Mouse (Mus musculus): ENCODE measurements around the gene Sh3glb2. TPM values are rescaled to one million over a fixed set of nuclear protein-coding genes. Genes with fewer than 3 reads are reported as not detected.
A peak's percentile ranks its signal among the peaks of the same experiment; 100 is the strongest.

Gene Sh3glb2
- total RNA-seq, 2 experiments from 2014 or later: 295 to 306 TPM

DNA sequence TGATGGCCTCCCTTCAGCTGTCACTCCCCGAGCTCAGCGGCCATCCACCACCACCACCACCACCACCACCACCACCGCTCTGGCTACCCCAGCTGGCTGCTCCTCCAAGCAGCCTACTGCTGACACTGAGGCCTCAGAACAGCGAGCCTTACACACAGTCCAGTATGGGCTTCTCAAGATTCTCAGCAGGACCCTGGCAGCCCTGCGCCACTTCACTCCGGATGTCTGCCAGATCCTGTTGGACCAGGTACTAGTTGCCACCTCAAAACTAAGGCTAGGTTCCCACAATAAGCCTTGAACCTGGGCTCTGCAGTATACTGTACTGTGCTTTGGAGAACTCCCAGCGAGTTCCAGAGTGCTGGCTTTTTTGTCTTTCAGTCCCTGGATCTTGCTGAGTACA lies 16.6 kb downstream of the Sh3glb2 start:
- no peak for DNase-seq (ENCODE audit: low spot score in 2 of 2)

DNA sequence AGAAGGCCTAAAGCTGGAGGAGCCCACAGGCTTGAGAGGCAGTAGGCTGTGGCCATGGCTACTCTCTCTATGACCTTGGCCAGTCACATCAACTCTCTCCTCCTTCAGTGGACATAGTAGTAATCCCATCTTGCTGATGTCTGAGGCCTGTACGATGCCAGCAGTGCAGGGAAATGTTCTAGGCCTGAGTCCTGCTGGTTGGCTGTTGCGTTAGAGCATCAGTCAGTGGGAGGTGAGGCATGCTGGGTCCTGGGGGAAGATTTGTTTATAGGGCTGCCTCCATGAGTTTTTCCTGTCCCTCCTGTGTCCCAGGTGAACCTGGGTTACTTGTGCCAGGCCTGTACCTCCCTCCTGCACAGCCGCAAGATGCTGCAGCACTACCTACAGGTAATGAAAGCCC lies 17.1 kb downstream of the Sh3glb2 start:
- no peak for DNase-seq (ENCODE audit: low spot score in 2 of 2)

DNA sequence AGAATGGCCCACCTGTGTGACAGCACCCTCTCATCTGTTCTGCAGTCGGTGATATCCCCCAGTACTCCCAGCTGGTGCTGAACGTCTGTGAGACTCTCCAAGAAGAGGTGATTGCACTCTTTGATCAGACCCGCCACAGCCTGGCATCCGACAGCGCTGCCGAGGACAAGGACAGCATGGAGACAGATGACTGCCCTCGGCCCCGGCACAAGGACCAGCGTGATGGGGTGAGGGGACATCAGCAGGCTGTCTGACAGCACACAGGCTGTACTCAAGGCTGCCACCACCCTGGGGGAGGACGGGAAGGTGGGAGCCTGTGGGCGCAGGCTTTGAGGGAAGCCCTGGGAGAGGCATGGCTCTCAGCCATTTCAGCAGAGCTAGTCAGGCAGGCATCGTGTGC lies 22.0 kb downstream of the Sh3glb2 start:
- no peak for DNase-seq (ENCODE audit: low spot score in 2 of 2)

DNA sequence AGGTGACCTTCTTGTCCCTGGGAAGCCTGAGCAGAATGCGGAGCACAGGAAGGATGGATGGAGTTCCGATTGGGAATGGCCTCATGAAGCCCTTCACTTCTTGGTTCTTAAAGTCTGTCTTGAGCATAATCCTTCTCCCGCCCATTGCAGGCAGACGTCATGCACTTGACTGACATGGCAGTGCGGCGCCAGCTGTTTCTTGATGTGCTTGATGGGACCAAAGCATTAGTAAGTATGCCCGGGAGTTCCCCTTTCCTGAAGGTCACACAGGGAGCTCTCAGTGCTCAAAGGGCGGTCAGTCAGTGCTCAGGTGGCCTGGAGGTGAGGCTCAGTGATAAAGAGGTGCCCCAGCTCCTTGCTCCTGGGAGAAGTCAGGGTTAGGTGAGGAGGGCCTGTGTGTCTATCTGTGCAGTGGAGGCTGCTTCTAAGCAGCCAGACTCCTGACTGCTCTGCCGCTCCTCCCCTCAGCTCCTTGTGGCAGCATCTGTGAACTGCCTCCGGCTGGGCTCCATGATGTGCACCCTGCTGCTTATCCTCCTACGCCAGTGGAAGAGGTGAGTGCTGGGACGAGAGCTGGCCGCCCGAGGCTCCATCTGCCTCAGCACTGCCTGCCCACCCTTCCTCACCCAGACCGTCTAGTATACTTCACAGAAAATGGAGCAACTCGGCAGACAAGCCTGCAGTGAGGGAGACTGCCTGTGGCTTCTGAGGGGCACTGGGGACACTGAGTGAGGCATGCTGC lies 22.8 kb downstream of the Sh3glb2 start:
- DNase-seq (ENCODE audit: low spot score in 2 of 2): peak in 1 of 2 experiments; percentile 44

DNA sequence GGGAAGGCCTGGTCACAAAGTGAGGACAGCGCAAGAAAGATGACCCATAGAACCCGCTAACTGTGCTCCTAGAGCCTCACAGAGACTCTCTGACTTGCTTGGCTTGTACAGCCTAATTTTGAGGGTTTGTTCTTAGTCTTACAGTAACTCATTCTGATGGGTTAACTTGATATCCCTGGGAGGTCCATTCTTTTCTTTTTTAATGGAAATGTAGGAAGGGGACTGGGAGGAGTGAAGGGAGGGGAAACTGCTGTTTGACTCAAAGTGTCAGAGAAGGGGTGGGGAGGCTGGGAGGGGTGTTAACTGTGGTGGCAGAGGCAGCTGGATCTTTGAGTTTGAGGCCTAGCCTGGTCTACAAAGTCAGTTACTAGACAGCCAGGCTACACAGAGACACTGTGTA lies 23.8 kb downstream of the Sh3glb2 start:
- DNase-seq (ENCODE audit: low spot score in 2 of 2): no peak

DNA sequence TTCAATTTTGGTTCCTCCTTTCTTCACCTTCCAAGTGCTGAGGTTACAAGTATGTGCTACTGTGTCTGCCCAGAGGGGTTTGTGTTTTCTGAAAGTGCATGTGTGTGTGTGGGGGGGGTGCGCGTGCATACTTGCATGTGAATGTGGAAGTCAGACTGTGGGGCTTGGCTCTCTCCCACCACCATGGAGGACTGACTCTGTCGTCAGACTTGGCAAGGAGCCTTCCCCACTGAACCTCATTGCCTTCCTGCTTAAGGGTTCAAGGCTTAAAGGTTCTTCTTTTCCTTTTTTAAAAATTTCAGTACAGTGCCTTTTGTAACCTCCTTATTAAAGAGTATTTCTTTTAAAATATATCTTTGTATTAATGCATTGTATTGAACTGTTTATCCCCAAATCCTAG lies 30.3 kb downstream of the Sh3glb2 start:
- DNase-seq (ENCODE audit: low spot score in 2 of 2): no peak

DNA sequence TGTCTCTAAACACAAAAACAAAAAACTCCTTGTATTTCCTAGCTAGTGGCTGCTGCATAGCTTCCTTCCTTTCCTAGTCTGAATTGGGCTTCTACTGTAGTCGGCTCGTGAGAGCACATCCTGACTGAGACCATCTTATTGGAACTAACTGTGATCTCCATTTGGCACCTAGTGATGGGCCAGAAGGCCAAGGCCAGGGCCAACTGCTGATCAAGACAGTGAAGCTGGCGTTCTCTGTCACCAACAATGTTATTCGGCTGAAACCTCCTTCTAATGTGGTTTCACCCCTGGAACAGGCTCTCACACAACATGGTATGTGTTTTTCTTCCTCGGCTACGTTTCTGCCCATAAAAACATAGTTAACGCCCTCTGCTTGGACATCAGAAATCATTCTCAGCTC lies 31.9 kb downstream of the Sh3glb2 start:
- no peak for DNase-seq (ENCODE audit: low spot score in 2 of 2)

DNA sequence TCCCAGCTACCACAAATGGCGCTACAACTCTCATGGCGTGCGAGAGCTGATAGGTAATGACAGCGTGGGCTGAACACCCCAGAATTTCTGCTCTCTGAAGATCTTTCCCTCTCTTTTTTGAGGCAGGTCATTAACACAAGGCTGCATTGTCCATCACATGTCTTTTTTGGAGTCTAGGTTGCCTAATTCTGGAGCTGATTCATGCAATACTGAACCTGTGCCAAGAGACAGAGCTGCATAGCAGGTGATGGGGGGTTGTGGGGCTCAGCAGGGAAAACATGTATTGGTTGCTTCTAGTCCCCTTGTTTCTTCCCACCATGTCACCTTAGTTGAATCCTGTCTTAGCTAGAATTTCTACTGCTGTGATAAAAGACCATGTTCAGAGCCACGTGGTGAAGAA lies 33.8 kb downstream of the Sh3glb2 start:
- no peak for DNase-seq (ENCODE audit: low spot score in 2 of 2)

DNA sequence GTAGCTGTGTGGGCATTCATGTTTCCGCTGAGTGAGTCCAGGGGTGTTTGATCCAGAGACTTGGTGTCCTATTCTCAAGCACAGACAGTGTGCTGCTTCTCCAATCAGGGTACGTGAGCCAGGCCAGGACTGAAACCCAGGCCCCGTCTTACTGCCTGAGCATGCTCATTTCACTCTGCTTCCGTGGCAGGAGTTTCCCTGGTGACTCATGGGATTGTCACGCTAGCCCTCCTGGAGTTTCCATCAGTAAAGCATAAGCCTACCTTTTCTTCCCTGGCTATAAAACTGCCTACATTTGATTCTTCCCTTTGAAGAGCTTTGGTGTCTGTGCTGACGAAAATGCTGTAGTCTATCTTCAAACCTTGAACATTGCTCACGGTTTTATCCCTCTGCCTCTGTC lies 36.0 kb downstream of the Sh3glb2 start:
- no peak for DNase-seq (ENCODE audit: low spot score in 2 of 2)

DNA sequence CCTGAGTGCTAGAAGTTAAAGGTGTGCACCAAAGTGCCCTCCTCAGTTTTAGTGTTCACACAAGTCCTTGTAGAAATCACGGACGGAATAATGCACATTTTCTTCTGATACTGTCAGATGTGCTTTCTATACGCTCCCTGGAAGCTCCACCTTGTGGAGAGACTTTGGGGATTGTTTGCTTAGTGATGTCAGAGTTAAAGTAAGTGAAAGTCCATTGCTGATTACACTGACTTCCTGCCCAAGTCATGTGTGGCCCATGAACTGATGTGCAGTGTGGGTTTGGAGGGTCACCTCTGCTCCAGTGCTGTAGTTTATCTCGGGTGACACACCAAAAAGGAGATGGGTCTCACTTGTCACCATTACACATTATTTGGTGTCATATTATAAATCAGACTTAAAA lies 39.9 kb downstream of the Sh3glb2 start:
- no peak for DNase-seq (ENCODE audit: low spot score in 2 of 2)

DNA sequence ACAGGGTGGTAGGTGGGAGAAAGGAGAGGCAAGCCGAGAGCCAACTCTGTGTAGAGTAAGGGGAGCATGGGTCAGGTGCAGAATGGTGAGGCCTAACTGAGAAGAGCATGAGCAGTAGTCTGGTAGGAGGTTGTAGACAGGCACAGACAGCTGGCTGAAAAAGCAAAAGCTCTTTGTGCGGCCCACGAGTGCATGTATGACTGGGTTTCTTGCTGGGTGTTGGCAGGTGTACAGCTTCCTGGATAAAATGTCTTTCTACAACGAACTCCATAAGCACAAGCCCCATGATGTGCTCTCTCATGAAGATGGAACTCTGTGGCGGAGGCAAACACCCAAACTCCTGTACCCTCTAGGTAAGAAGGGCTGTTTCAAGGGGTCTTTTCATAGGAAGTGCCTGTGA lies 42.2 kb downstream of the Sh3glb2 start:
- DNase-seq (ENCODE audit: low spot score in 2 of 2): peak in 1 of 2 experiments; percentile 4

DNA sequence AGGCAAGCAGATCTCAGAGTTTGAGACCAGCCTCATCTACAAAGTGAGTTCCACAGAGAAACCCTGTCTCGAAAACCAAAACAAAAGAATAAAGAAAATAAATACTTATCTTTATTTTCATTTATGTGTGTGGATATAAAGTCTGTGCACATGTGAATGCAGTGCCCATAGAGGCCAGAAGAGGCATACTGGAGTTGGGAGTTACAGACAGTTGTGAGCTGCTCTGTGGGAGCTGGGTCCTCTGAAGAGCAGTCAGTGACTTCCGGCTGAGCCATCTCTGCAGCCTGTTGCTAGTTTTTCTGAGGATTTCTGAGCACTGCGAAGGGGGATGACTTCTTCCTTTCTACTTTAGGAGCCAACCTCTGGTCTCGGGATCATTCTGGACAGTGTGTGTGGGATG lies 43.0 kb downstream of the Sh3glb2 start:
- DNase-seq (ENCODE audit: low spot score in 2 of 2): no peak

DNA sequence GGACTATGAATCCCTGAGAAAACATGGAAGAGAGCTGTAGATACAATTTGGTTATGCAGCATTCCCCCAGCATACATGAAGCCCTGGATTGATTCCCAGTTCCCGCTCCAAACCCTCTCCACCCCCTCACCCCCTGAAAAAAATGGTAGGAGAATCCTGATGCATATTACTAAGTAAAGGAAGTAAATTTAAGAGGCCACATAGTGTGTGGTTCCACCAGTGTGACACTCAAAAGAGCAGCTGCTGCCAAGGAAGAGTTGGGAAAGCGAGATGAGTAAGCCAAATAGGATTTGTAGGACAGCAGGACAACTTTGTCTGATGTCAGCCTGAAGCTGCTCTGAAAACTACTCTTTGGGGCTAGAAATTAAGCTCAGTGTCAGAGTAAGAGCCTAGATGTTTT lies 47.7 kb downstream of the Sh3glb2 start:
- DNase-seq (ENCODE audit: low spot score in 2 of 2): peak in 1 of 2 experiments; percentile 13

DNA sequence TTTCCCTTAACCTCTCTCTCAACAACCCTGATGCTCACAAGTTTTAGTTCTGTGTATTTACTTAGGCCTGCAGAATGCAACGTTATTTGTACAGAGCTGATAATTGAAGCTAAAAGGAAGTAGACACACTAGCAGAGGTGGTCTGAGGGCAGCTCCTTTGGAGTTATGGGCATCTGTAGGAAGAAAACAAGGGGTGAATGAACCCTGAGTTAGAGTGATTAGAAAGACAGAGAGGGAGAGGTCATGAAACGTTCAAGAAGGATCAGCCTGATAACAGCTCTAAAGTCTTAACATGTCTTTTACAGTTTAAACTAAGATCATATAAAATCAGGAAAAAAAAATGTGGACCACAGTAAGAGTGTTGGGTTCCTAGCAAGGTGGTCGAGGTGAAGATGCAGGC lies 49.8 kb downstream of the Sh3glb2 start:
- DNase-seq (ENCODE audit: low spot score in 2 of 2): no peak

DNA sequence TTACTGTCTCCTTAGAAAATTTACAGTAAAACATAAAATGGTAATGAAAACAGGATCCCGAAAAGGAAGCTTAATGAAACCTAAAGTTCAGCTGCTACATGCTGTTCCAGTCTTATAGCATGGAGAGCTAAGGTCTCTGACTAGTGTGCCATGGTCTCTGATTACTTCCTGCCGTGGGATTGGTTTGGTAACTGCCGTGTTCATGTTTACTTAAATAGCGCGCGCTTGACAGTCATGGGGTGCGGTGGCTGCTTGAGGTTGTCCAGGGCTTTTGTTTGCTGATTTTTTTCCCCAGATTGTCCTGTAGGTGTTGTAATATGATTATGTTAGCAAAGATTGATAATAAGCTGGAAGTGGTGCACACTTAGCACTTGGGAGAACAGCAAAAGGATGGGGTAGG lies 53.0 kb downstream of the Sh3glb2 start:
- DNase-seq (ENCODE audit: low spot score in 2 of 2): no peak

DNA sequence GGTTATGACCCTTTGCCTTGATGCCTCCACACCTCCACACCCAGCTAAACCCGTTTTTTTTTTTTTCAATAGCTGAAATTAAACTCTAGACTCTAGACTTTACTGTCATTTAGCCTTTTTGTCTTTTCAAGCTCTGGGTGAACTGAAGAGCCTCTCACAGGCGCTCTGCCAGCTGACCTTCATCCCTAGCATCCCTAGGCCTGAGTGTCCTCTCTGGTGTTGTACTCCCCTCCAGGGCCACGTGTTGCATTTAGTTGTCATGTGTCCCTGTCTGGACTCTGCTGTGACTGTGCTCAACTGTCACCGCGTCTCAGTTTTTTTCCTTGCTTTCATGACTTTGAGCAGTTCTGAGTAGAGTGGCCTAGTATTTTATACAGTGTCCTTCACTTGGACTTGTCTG lies 59.2 kb downstream of the Sh3glb2 start:
- DNase-seq (ENCODE audit: low spot score in 2 of 2): no peak

DNA sequence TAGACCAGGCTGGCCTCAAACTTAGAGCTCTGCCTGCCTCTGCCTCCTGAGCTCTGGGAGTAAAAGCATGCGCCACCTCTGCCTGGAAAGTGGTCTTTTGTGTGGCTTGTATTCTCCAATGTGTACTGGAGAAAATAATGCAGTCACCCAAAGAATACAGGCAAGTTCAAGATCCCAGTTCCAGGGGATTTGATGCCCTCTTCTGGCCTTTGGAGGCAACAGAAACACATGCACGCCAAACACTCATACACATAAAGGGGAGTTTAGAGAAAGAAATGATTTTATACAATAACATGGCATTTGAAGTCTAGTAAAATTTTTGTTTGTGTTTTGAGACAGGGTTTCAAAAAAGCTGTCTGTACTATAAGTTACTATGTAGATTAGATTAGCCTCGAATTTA lies 59.6 kb downstream of the Sh3glb2 start:
- no peak for DNase-seq (ENCODE audit: low spot score in 2 of 2)

Small RNA genes within 50 kb of the gene (microRNA-seq; reads per million reads assigned to microRNA genes)
- 0 reads per million in 2 experiments for gene Gm47292

Other genes starting within 250 kb of the Sh3glb2 start
- gene Zer1, start 234.8 kb downstream of the Sh3glb2 start, total RNA-seq (2021): 100 to 1,000 TPM; 146 to 156 TPM
- gene Tbc1d13, start 225.6 kb downstream of the Sh3glb2 start, total RNA-seq (2021): 10 to 100 TPM; 43.7 to 50.5 TPM
- gene Endog, start 187.8 kb downstream of the Sh3glb2 start, total RNA-seq (2021): 10 to 100 TPM; 19.3 to 23.3 TPM
- gene Spout1, start 180.9 kb downstream of the Sh3glb2 start, total RNA-seq (2021): 10 to 100 TPM; 32.5 to 33.9 TPM
- gene Kyat1, start 153.5 kb downstream of the Sh3glb2 start, total RNA-seq (2021): 10 to 100 TPM; 13.9 to 14.1 TPM
- 10 to 100 TPM; 58.2 to 62.6 TPM for gene Lrrc8a, start 121.6 kb downstream of the Sh3glb2 start, total RNA-seq (2021)
- 10 to 100 TPM in 1 of 2 experiments, 1 to 10 TPM in 1; 9.5 to 10.3 TPM for gene Gm28035, start 118.8 kb downstream of the Sh3glb2 start, total RNA-seq (2021)
- gene Phyhd1, start 93.1 kb downstream of the Sh3glb2 start, total RNA-seq (2021): 10 to 100 TPM; 17.7 to 19.6 TPM
- not detected for gene Gm28038, start 78.3 kb downstream of the Sh3glb2 start, total RNA-seq (2021)
- gene Dolk, start 73.0 kb downstream of the Sh3glb2 start, total RNA-seq (2021): 10 to 100 TPM; 19.7 to 22.0 TPM
- gene Nup188, start 72.9 kb downstream of the Sh3glb2 start, total RNA-seq (2021): 10 to 100 TPM; 21.3 to 24.1 TPM
- 100 to 1,000 TPM; 108 to 120 TPM for gene Miga2, start 4.9 kb upstream of the Sh3glb2 start, total RNA-seq (2021)
- 10 to 100 TPM; 24.2 to 27.5 TPM for gene Dolpp1, start 32.9 kb upstream of the Sh3glb2 start, total RNA-seq (2021)
- 10 to 100 TPM; 53.7 to 57.3 TPM for gene Crat, start 56.5 kb upstream of the Sh3glb2 start, total RNA-seq (2021)
- 100 to 1,000 TPM; 182 to 189 TPM for gene Ptpa, start 56.7 kb upstream of the Sh3glb2 start, total RNA-seq (2021)
- gene Ier5l, start 114.9 kb upstream of the Sh3glb2 start, total RNA-seq (2021): 10 to 100 TPM; 30.3 to 30.4 TPM
- 1 to 10 TPM; 3.1 to 4.0 TPM for gene Cstad, start 235.7 kb upstream of the Sh3glb2 start, total RNA-seq (2021)